Mouse (Mus musculus): ENCODE results near the gene Myg1. TPM values are rescaled to one million over a fixed set of nuclear protein-coding genes. Genes with fewer than 3 reads are reported as not detected.

Gene Myg1
- polyA plus RNA-seq, 2 experiments: 32.5 to 43.2 TPM

- Histone ChIP-seq H3K4me1 (replicated peaks; ENCODE audit: control insufficient read depth in 2 of 2, insufficient read depth in 2 of 2, low read length in 1 of 2) (no peaks in the 10 kb centered on the region; a peak in 1 of 4 replicates), H3K4me3 (ENCODE audit: insufficient read depth in 1 of 2, low read depth in 2 of 2, low read length in 2 of 2) (no peak overlapping the region), H3K9me3 (ENCODE audit: control insufficient read depth, low read length) (no peaks in the 10 kb centered on the region), H3K9ac (replicated peaks) (no peak overlapping the region), H3K27me3 (ENCODE audit: control insufficient read depth, insufficient read depth, low read length) (peaks cover 53% of the 10 kb centered on the region), H3K4me2 (ENCODE audit: low read depth) (peak overlapping the region; percentile 73), H3K36me3 (replicated peaks; ENCODE audit: control insufficient read depth, insufficient read depth, low read depth) (no peaks in the 10 kb centered on the region), H3K27ac (no peak overlapping the region)
- DNase-seq (ENCODE audit: low read depth in 3 of 3, low spot score in 3 of 3): no peak
- no peak for TF ChIP-seq CTCF (IDR thresholded peaks at IDR 0.05; ENCODE audit: low read depth)
- TF ChIP-seq EP300 (IDR thresholded peaks at IDR 0.05; ENCODE audit: low read depth): no peak
- ATAC-seq (ENCODE audit: insufficient read depth): no peak
- 34% methylated on average over 16 of the region's 16 CpGs for WGBS (ENCODE audit: insufficient replicate concordance)
These were observed 25.2 kb downstream of the Myg1 start for GRCm38 (mm10) chr15:102356501-102357325.

- Histone ChIP-seq H3K4me3 (ENCODE audit: insufficient read depth in 1 of 2, low read depth in 2 of 2, low read length in 2 of 2) (no peak overlapping the region), H3K4me1 (replicated peaks; ENCODE audit: control insufficient read depth in 2 of 2, insufficient read depth in 2 of 2, low read length in 1 of 2) (no peaks in the 10 kb centered on the region; a peak in 1 of 4 replicates), H3K27me3 (ENCODE audit: control insufficient read depth, insufficient read depth, low read length) (peaks cover 63% of the 10 kb centered on the region), H3K27ac (no peak overlapping the region), H3K9me3 (ENCODE audit: control insufficient read depth, low read length) (no peaks in the 10 kb centered on the region), H3K4me2 (ENCODE audit: low read depth) (no peak overlapping the region), H3K9ac (replicated peaks) (no peak overlapping the region), H3K36me3 (replicated peaks; ENCODE audit: control insufficient read depth, insufficient read depth, low read depth) (no peaks in the 10 kb centered on the region)
- TF ChIP-seq CTCF (IDR thresholded peaks at IDR 0.05; ENCODE audit: low read depth) (no peak), EP300 (IDR thresholded peaks at IDR 0.05; ENCODE audit: low read depth) (no peak)
- DNase-seq (ENCODE audit: low read depth in 3 of 3, low spot score in 3 of 3): no peak
- WGBS (ENCODE audit: insufficient replicate concordance): 3% methylated on average over 25 of the region's 25 CpGs
- ATAC-seq (ENCODE audit: insufficient read depth): no peak
These were observed 26.6 kb downstream of the Myg1 start for GRCm38 (mm10) chr15:102358126-102358525.

GRCm38 (mm10) chr15:102358834-102359233 is 27.3 kb downstream of the Myg1 start:
- Histone ChIP-seq H3K36me3 (replicated peaks; ENCODE audit: control insufficient read depth, insufficient read depth, low read depth) (no peaks in the 10 kb centered on the region), H3K27ac (no peak overlapping the region), H3K9ac (replicated peaks) (no peak overlapping the region), H3K27me3 (ENCODE audit: control insufficient read depth, insufficient read depth, low read length) (peaks cover 63% of the 10 kb centered on the region), H3K9me3 (ENCODE audit: control insufficient read depth, low read length) (no peaks in the 10 kb centered on the region), H3K4me3 (ENCODE audit: insufficient read depth in 1 of 2, low read depth in 2 of 2, low read length in 2 of 2) (no peak overlapping the region), H3K4me1 (replicated peaks; ENCODE audit: control insufficient read depth in 2 of 2, insufficient read depth in 2 of 2, low read length in 1 of 2) (peaks cover 0 to 2% of the 10 kb centered on the region in 2 experiments; a peak in 1 of 4 replicates), H3K4me2 (ENCODE audit: low read depth) (no peak overlapping the region)
- DNase-seq (ENCODE audit: low read depth in 3 of 3, low spot score in 3 of 3): no peak
- TF ChIP-seq EP300 (IDR thresholded peaks at IDR 0.05; ENCODE audit: low read depth): no peak
- WGBS (ENCODE audit: insufficient replicate concordance): 24% methylated on average over 5 of the region's 5 CpGs
- no peak for ATAC-seq (ENCODE audit: insufficient read depth)

- Histone ChIP-seq H3K27ac (no peak overlapping the region), H3K36me3 (replicated peaks; ENCODE audit: control insufficient read depth, insufficient read depth, low read depth) (no peaks in the 10 kb centered on the region), H3K9me3 (ENCODE audit: control insufficient read depth, low read length) (no peaks in the 10 kb centered on the region), H3K4me1 (replicated peaks; ENCODE audit: control insufficient read depth in 2 of 2, insufficient read depth in 2 of 2, low read length in 1 of 2) (0 out of 4 replicates have a peak, but pooled peaks cover 0 to 2% of the 10 kb centered on the region in 2 experiments), H3K9ac (replicated peaks) (no peak overlapping the region; the same call in 1 of the 2 replicates), H3K4me2 (ENCODE audit: low read depth) (peak overlapping the region; percentile 28; the same call in 1 of the 2 replicates), H3K27me3 (ENCODE audit: control insufficient read depth, insufficient read depth, low read length) (peaks cover 43% of the 10 kb centered on the region), H3K4me3 (ENCODE audit: insufficient read depth in 1 of 2, low read depth in 2 of 2, low read length in 2 of 2) (no peak overlapping the region)
- TF ChIP-seq EP300 (IDR thresholded peaks at IDR 0.05; ENCODE audit: low read depth) (no peak), CTCF (IDR thresholded peaks at IDR 0.05; ENCODE audit: low read depth) (no peak)
- DNase-seq (ENCODE audit: low read depth in 3 of 3, low spot score in 3 of 3) (no peak), ATAC-seq (ENCODE audit: insufficient read depth) (no peak)
- 4% methylated on average over 14 of the region's 14 CpGs for WGBS (ENCODE audit: insufficient replicate concordance)
These were observed 31.1 kb downstream of the Myg1 start for GRCm38 (mm10) chr15:102362648-102363047.

- no peaks in the 10 kb centered on the region for H3K36me3 ChIP-seq (replicated peaks; ENCODE audit: control insufficient read depth, insufficient read depth, low read depth)
- H3K27ac ChIP-seq: no peak overlapping the region
- H3K9ac ChIP-seq (replicated peaks): no peak overlapping the region
- no peak overlapping the region for H3K4me3 ChIP-seq (ENCODE audit: insufficient read depth in 1 of 2, low read depth in 2 of 2, low read length in 2 of 2)
- WGBS (ENCODE audit: insufficient replicate concordance): 49% methylated on average over 1 of the region's 1 CpGs
- no peaks in the 10 kb centered on the region for H3K9me3 ChIP-seq (ENCODE audit: control insufficient read depth, low read length)
- DNase-seq (ENCODE audit: low read depth in 3 of 3, low spot score in 3 of 3) (no peak), ATAC-seq (ENCODE audit: insufficient read depth) (no peak)
- TF ChIP-seq EP300 (IDR thresholded peaks at IDR 0.05; ENCODE audit: low read depth) (no peak), CTCF (IDR thresholded peaks at IDR 0.05; ENCODE audit: low read depth) (no peak)
- peaks cover 27% of the 10 kb centered on the region for H3K27me3 ChIP-seq (ENCODE audit: control insufficient read depth, insufficient read depth, low read length)
- 0 out of 4 replicates have a peak, but pooled peaks cover 0 to 2% of the 10 kb centered on the region in 2 experiments for H3K4me1 ChIP-seq (replicated peaks; ENCODE audit: control insufficient read depth in 2 of 2, insufficient read depth in 2 of 2, low read length in 1 of 2)
- no peak overlapping the region for H3K4me2 ChIP-seq (ENCODE audit: low read depth)
These were observed 33.2 kb downstream of the Myg1 start for GRCm38 (mm10) chr15:102364678-102365077.

Measured in liver, embryonic 14.5 days (tissue).